Mouse (Mus musculus): ENCODE data around the gene Prdx6. TPM values are rescaled to one million over a fixed set of nuclear protein-coding genes. Genes with fewer than 3 reads are reported as not detected.

The Prdx6 gene
- polyA plus RNA-seq, 1 experiment from 2014 or later: 410 TPM

DNA sequence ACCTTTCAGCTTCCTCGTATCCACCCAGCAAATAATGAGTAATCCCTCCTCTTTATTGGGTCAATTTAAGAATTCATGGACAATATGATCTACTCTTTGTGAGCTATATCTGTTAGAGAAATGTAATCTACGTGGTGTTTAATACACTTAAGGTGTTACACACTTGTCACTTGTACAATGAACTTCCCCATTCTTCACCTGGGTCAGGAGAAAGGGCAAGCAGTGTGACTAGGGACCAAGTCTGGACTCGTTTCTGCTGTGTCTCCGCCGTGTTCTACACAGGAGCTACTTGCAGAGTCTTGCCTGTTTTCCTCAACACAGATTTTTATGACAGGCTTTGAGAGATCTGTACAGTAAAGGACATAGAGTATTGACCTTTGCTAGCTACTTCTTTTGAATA lies 13.9 kb upstream of the Prdx6 start:
- Histone ChIP-seq H3K9me3 (no peaks in the 10 kb centered on the region), H3K27me3 (no peaks in the 10 kb centered on the region), H3K9ac (no peak overlapping the region), H3K27ac (no peak overlapping the region), H3K4me3 (no peak overlapping the region), H3K4me2 (replicated peaks) (no peak overlapping the region), H3K36me3 (no peaks in the 10 kb centered on the region), H3K4me1 (no peaks in the 10 kb centered on the region)
- WGBS: 77% methylated on average over 5 of the region's 5 CpGs
- no peak for ATAC-seq (ENCODE audit: low FRiP score, low read depth)

- Histone ChIP-seq H3K27ac (no peak overlapping the region), H3K27me3 (no peaks in the 10 kb centered on the region), H3K9ac (no peak overlapping the region), H3K4me2 (replicated peaks) (no peak overlapping the region), H3K36me3 (no peaks in the 10 kb centered on the region), H3K4me3 (no peak overlapping the region), H3K9me3 (no peaks in the 10 kb centered on the region), H3K4me1 (no peaks in the 10 kb centered on the region)
- no peak for ATAC-seq (ENCODE audit: low FRiP score, low read depth)
- WGBS: 92% methylated on average over 8 of the region's 8 CpGs
Observed at GRCm38 (mm10) chr1:161263584-161263983, 12.6 kb upstream of the Prdx6 start.

- H3K36me3 ChIP-seq: no peaks in the 10 kb centered on the region
- H3K4me3 ChIP-seq: no peak overlapping the region
- H3K9ac ChIP-seq: no peak overlapping the region
- no peaks in the 10 kb centered on the region for H3K27me3 ChIP-seq
- H3K9me3 ChIP-seq: no peaks in the 10 kb centered on the region
- H3K4me2 ChIP-seq (replicated peaks): no peak overlapping the region
- no peak for ATAC-seq (ENCODE audit: low FRiP score, low read depth)
- H3K4me1 ChIP-seq: no peaks in the 10 kb centered on the region
- 73% methylated on average over 2 of the region's 2 CpGs for WGBS
- no peak overlapping the region for H3K27ac ChIP-seq
Observed at GRCm38 (mm10) chr1:161262542-161262941, 11.5 kb upstream of the Prdx6 start.

- ATAC-seq (ENCODE audit: low FRiP score, low read depth): no peak
- Histone ChIP-seq H3K27me3 (no peaks in the 10 kb centered on the region), H3K36me3 (no peaks in the 10 kb centered on the region), H3K9me3 (no peaks in the 10 kb centered on the region), H3K4me2 (replicated peaks) (no peak overlapping the region), H3K4me1 (no peaks in the 10 kb centered on the region), H3K4me3 (no peak overlapping the region), H3K9ac (no peak overlapping the region), H3K27ac (no peak overlapping the region)
- 50% methylated on average over 2 of the region's 2 CpGs for WGBS
Observed at GRCm38 (mm10) chr1:161260761-161261160, 9.7 kb upstream of the Prdx6 start.

- Histone ChIP-seq H3K27ac (no peak overlapping the region), H3K9ac (no peak overlapping the region), H3K36me3 (no peaks in the 10 kb centered on the region), H3K4me2 (replicated peaks) (no peak overlapping the region), H3K9me3 (no peaks in the 10 kb centered on the region), H3K4me1 (no peaks in the 10 kb centered on the region), H3K4me3 (no peak overlapping the region), H3K27me3 (no peaks in the 10 kb centered on the region)
- 69% methylated on average over 6 of the region's 6 CpGs for WGBS
- ATAC-seq (ENCODE audit: low FRiP score, low read depth): no peak
Observed at GRCm38 (mm10) chr1:161259142-161259541, 8.1 kb upstream of the Prdx6 start.

DNA sequence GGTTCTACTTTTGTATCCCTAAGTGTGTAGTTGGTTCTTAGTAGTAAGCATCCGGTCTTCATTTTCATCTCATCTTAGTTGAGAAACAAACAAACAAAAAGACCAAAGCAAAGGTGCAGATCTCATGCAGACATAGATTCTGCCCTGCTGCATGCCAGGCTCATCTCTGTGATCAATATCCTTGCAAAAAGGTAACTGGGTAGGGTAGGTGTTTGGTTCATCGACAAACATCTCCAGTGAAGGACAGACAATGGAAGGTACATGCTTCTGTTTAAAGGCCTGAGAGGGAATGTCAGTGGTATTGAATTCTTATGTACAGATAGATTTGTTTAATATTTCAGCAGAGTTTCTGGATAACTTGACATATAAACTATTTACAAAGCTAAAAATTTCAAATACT lies 7.3 kb upstream of the Prdx6 start:
- Histone ChIP-seq H3K36me3 (no peaks in the 10 kb centered on the region), H3K9ac (no peak overlapping the region), H3K9me3 (no peaks in the 10 kb centered on the region), H3K27me3 (no peaks in the 10 kb centered on the region), H3K27ac (no peak overlapping the region), H3K4me2 (replicated peaks) (no peak overlapping the region), H3K4me3 (no peak overlapping the region), H3K4me1 (no peaks in the 10 kb centered on the region)
- no peak for ATAC-seq (ENCODE audit: low FRiP score, low read depth)
- WGBS: 89% methylated on average over 2 of the region's 2 CpGs

DNA sequence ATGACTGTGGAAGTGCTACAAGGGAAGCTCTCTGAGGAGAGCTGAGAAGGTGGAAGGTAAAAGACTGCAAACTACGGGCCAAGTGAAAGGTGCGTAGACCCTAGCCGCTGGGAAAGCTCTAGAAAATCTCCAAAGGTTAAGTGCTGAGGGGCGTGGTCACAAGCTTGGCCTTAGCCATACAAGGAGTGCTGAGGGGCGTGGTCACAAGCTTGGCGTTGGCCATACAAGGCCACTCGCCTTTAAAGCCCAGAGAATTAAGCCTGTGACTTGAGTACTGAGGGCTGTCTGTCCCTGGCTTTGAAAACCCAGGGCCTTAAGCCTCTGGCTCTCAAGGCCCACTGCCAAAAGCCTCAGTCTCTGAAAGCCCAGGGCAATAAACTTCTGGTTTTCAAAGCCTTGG lies 5.9 kb upstream of the Prdx6 start:
- H3K9ac ChIP-seq: no peak overlapping the region
- WGBS: 77% methylated on average over 7 of the region's 7 CpGs
- no peaks in the 10 kb centered on the region for H3K9me3 ChIP-seq
- H3K4me1 ChIP-seq: peaks cover 4% of the 10 kb centered on the region; the same call in 1 of the 2 replicates
- no peak overlapping the region for H3K4me3 ChIP-seq
- no peaks in the 10 kb centered on the region for H3K27me3 ChIP-seq
- no peak overlapping the region for H3K27ac ChIP-seq
- H3K4me2 ChIP-seq (replicated peaks): no peak overlapping the region
- ATAC-seq (ENCODE audit: low FRiP score, low read depth): no peak
- no peaks in the 10 kb centered on the region for H3K36me3 ChIP-seq

DNA sequence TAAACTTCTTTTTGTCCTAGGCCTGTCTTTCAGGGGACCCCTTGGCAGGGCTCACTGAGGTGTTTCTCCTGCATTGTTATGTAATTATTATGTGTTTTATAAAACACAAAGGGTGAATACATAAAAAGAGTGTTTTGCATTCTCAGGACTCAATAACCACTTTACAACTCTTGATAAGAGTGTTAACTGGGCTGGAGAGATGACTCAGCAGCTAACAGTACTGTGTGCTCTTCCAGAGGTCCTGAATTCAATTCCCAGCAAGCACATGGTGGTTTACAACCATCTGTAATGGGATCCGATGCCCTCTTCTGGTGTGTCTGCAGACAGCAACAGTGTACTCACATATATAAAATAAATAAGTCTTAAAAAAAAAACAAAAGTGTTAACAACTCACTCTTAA lies 3.3 kb upstream of the Prdx6 start:
- Histone ChIP-seq H3K9me3 (no peaks in the 10 kb centered on the region), H3K9ac (no peak overlapping the region), H3K4me2 (replicated peaks) (no peak overlapping the region), H3K27me3 (no peaks in the 10 kb centered on the region), H3K27ac (no peak overlapping the region), H3K4me1 (peaks cover 13% of the 10 kb centered on the region), H3K36me3 (no peaks in the 10 kb centered on the region), H3K4me3 (no peak overlapping the region)
- 91% methylated on average over 1 of the region's 1 CpGs for WGBS
- no peak for ATAC-seq (ENCODE audit: low FRiP score, low read depth)

DNA sequence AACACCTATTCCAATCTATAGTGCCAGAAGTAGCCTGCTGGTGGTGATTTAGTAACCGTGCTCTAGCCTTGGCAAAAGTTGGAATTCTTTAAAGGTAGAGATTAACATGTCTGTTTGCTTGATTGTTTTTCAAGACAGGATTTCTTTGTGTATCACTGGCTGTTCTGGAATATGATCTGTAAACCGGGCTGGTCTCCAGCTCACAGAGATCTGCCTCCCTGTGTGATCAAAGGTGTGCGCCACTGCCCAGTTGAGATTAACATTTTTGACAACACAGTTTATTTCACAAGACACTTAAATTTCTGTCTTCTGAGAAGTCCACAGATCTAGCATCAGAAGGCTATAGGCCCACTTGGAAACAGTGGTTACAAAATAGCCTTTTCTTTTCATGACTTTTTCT lies 1.9 kb upstream of the Prdx6 start:
- no peak overlapping the region for H3K4me3 ChIP-seq
- H3K27me3 ChIP-seq: no peaks in the 10 kb centered on the region
- no peak overlapping the region for H3K9ac ChIP-seq
- no peak overlapping the region for H3K27ac ChIP-seq
- H3K36me3 ChIP-seq: no peaks in the 10 kb centered on the region
- H3K9me3 ChIP-seq: no peaks in the 10 kb centered on the region
- no peak for ATAC-seq (ENCODE audit: low FRiP score, low read depth)
- H3K4me1 ChIP-seq: peaks cover 28% of the 10 kb centered on the region
- WGBS: 89% methylated on average over 3 of the region's 3 CpGs
- H3K4me2 ChIP-seq (replicated peaks): no peak overlapping the region

DNA sequence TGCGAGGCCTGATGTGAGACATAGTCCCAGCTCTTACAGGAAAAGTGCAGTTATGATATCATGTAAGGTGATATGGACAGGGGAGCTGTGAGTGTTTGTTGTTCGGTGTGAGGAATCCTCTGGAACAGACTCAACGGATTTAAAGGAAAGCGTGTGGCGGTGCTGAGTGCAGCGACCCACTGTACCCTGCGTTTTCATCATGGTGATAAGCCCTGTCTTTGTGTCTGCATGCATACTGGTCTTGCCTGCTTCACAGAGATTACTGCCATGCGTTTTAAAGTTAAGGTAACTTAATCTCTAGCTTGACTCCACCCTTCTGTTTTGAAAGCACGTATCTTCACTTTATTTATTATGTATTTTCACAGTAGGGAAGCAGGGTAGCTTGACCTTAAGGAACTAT lies 1.3 kb upstream of the Prdx6 start:
- Histone ChIP-seq H3K4me2 (replicated peaks) (no peak overlapping the region), H3K9ac (no peak overlapping the region), H3K27ac (no peak overlapping the region), H3K9me3 (no peaks in the 10 kb centered on the region), H3K36me3 (no peaks in the 10 kb centered on the region; the same call in 1 of the 2 replicates), H3K4me1 (peaks cover 32% of the 10 kb centered on the region), H3K4me3 (no peak overlapping the region), H3K27me3 (no peaks in the 10 kb centered on the region)
- no peak for ATAC-seq (ENCODE audit: low FRiP score, low read depth)
- 82% methylated on average over 9 of the region's 9 CpGs for WGBS

DNA sequence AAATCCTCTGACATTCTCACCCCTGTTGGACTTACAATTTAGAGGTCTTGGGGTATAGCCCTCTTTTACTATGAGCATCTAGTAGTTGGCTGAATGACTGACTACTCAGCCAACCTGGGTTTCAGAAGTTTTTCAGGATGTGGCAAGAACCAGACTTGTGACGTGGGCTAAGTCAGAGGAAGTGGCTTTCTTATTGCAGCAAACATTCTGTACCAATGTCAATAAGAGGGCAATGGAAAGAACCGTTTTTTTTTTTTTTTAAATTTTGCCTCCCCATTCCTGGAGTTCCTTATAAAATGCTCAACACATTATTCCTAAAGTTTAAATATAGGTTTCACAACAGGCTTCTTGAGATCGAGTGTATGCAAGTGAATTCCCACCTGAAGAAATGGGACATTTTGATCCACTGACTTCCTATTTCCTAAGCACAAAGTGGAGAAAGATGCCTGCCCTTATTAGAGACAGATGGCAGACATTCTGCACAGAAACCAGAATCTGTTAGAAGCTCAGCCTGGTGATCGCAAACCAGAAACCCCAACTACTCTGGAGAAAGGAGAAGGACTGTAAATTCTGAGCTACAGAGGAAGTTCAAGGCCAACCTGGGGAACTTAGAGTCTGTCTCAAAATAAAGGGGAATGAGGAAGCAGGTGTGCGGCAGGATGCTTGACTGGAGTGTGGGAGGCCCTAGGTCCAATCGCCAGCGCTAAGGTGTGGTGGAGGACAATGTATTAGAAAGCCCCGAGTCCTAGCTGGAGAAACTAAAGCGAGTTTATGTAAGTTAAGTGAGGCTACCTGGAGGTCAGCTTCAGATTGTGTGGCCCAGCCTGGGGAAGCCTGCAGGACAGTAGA lies 622 bp upstream of the Prdx6 start:
- no peak; the same call in 1 of the 2 replicates for ATAC-seq (ENCODE audit: low FRiP score, low read depth)
- H3K4me3 ChIP-seq: peak overlapping the region; percentile 94
- H3K4me2 ChIP-seq (replicated peaks): peak overlapping the region; percentile 83
- 56% methylated on average over 9 of the region's 9 CpGs for WGBS
- no peak overlapping the region for H3K9ac ChIP-seq
- no peaks in the 10 kb centered on the region for H3K9me3 ChIP-seq
- H3K36me3 ChIP-seq: peaks cover 7% of the 10 kb centered on the region; the same call in 1 of the 2 replicates
- H3K27ac ChIP-seq: no peak overlapping the region
- H3K4me1 ChIP-seq: peaks cover 32% of the 10 kb centered on the region
- H3K27me3 ChIP-seq: no peaks in the 10 kb centered on the region

DNA sequence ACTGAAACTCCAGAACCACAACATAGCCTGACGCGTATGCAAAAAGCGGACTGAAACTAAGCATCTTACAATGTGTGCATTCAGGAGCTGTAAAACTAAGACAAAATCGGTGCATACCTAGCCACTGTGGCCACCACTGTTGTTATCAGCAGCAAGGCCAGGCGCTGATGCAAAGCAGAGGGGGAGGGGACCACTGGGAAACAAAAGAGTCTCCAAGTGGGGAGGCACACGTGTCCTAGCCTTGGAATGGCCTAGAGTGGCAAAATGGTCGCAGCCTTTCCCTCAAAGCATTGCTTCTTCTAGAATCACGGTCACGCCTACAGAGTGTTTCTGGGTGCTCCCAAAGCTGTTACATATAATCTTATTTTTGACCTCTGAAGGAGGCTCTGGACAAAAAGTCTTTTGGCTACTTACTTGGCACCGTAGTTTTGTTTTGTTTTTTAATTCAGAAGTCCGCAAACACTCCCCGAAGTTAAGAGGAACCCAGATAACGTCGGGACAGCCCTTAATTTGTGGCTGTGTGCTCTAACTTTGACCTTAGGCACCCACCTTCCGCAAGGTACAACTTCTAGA lies 902 bp downstream of the Prdx6 start:
- WGBS: 1% methylated on average over 15 of the region's 15 CpGs

More for the DNA sequence above, 902 bp downstream of the Prdx6 start:
- H3K4me2 ChIP-seq (replicated peaks): peak overlapping the region; percentile 83
- peak overlapping the region; percentile 90 for H3K9ac ChIP-seq
- no peaks in the 10 kb centered on the region for H3K27me3 ChIP-seq
- no peaks in the 10 kb centered on the region for H3K9me3 ChIP-seq
- H3K36me3 ChIP-seq: peaks cover 22% of the 10 kb centered on the region
- ATAC-seq (ENCODE audit: low FRiP score, low read depth): 0 out of 2 replicates have a peak, but pooled peaks have one; percentile 6
- peaks cover 32% of the 10 kb centered on the region for H3K4me1 ChIP-seq
- H3K27ac ChIP-seq: peak overlapping the region; percentile 61; the same call in 1 of the 2 replicates
- H3K4me3 ChIP-seq: peak overlapping the region; percentile 94
